Mouse (Mus musculus): ENCODE measurements around the gene Unc119. TPM values are rescaled to one million over a fixed set of nuclear protein-coding genes. Genes with fewer than 3 reads are reported as not detected.

Gene Unc119
- polyA plus RNA-seq, 1 experiment from 2014 or later, result 31.0 TPM

DNA sequence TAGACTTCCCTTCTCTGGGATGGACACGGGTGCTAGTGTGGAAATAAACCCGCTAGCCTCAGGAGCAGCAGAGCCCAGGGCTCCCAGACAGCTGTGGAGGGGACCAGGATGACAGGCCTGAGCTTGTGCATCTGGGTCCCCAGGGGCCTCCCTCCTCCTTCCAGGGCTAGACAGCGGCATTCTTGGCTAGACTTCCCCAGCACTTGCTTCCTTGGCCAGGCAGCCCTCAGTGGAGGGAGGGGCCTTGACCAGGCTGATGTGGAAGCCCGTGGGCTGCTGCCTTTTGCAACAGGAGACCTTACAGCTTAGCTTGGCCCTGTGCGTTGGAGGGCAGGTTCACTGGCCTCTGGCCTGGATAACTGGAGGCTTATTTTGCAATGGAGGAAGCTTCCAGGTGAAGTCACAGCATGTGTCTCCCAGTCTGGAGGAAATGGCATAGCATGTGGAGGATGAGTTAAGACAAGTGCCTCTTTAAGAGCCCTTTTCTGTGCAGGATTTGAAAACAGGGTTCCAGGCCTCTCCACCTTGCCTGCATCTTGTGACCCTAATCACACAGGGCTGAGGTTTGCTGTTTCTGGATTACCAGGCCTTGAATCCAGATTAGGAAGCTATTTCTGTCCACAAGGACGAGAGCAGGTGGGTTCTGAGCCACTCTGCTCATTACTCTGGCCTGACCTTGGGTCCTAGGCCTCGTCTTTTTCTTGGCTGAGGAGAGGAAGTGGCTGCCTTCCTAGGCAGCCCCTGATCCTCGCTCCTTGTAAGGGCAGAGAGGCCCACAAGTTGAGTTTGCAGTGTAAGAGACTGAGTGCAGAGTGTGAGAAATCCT is 1.8 kb downstream of the Unc119 start:
- no peaks in the 10 kb centered on the region for H3K9me3 ChIP-seq (replicated peaks)
- peaks cover 10% of the 10 kb centered on the region; the same call in 1 of the 2 replicates for H3K36me3 ChIP-seq
- peak overlapping the region; percentile 88 for H3K4me3 ChIP-seq
- no peaks in the 10 kb centered on the region for H3K27me3 ChIP-seq
- H3K9ac ChIP-seq, result 0 out of 2 replicates have a peak overlapping the region, but pooled peaks have one; percentile 0
- H3K4me2 ChIP-seq, result peak overlapping the region; percentile 93
- H3K4me1 ChIP-seq (replicated peaks), result peaks cover 54% of the 10 kb centered on the region
- peak overlapping the region; percentile 85 for H3K27ac ChIP-seq
- 0 out of 2 replicates have a peak, but pooled peaks have one; percentile 25 for ATAC-seq (replicated peaks; ENCODE audit: insufficient number of reproducible peaks, insufficient read depth, low FRiP score, low read depth)
- 25% methylated on average over 8 of the region's 8 CpGs for WGBS

DNA sequence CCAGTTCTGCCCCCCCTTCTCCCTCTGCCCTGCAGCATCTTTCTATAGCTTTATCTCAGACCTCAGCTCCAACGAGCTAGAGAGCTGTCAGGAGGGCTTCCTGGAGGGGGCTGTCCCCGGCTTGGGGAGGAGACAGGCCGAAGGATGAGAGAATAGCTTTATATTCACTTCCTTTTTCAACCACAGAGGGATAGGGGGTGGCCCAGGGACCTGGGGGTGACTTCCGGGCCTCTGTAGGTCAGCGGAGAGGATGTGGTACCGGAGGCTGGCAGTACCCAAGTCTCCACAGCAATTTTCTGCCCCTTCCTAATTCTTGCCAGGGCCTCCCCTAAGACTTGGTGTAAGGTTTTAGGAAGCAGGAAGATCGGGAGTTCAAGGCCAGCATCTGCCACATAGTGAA is 2.5 kb downstream of the Unc119 start:
- Histone ChIP-seq H3K4me2 (0 out of 2 replicates have a peak overlapping the region, but pooled peaks have one; percentile 6), H3K36me3 (peaks cover 9% of the 10 kb centered on the region; the same call in 1 of the 2 replicates), H3K9me3 (replicated peaks) (no peaks in the 10 kb centered on the region), H3K27me3 (no peaks in the 10 kb centered on the region), H3K27ac (peak overlapping the region; percentile 85), H3K4me1 (replicated peaks) (peaks cover 57% of the 10 kb centered on the region), H3K9ac (no peak overlapping the region), H3K4me3 (no peak overlapping the region)
- ATAC-seq (replicated peaks; ENCODE audit: insufficient number of reproducible peaks, insufficient read depth, low FRiP score, low read depth), result no peak
- 63% methylated on average over 7 of the region's 7 CpGs for WGBS

DNA sequence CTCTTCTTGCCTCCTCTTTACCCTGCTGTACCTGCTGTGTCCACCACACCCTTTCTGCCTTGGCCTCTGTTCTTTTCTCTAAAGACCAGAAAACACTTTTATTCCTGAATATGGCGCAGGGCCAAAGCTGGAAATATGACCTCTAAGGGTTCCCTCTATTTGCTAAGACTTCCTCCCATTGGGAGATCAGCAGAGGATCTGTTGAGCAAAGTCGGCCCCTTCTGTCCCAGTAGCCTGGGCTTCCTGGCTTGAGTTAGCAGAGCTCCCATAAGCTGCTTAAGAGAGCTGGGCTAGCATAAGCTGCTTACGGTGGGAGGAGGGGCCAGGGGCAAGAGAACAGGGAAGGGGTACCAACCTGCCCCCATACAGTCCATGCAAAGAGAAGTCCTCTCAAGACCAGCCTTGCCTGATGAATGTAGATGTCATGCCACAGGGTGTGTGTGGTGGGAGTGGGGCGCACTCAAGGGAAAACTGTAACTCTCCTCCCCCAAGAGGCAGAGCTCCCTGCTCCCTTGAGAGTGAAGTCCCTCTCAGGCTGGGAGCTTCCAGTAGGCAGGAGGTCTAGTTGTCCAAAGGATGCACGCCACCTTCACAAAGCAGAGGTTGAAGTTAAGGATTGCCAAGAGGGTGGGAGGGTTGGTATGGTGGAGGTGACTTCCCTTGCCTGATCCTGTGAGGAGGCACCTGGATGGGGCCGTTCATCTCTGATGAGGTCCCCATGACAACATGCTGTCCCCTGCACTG is 3.2 kb downstream of the Unc119 start:
- no peak overlapping the region; the same call in 1 of the 2 replicates for H3K4me2 ChIP-seq
- no peak overlapping the region for H3K27ac ChIP-seq
- H3K9ac ChIP-seq, result no peak overlapping the region
- H3K36me3 ChIP-seq, result peaks cover 6% of the 10 kb centered on the region; the same call in 1 of the 2 replicates
- H3K4me1 ChIP-seq (replicated peaks), result peaks cover 57% of the 10 kb centered on the region
- no peak overlapping the region for H3K4me3 ChIP-seq
- H3K9me3 ChIP-seq (replicated peaks), result no peaks in the 10 kb centered on the region
- no peaks in the 10 kb centered on the region for H3K27me3 ChIP-seq
- ATAC-seq (replicated peaks; ENCODE audit: insufficient number of reproducible peaks, insufficient read depth, low FRiP score, low read depth), result no peak
- 77% methylated on average over 6 of the region's 6 CpGs for whole genome bisulfite sequencing

DNA sequence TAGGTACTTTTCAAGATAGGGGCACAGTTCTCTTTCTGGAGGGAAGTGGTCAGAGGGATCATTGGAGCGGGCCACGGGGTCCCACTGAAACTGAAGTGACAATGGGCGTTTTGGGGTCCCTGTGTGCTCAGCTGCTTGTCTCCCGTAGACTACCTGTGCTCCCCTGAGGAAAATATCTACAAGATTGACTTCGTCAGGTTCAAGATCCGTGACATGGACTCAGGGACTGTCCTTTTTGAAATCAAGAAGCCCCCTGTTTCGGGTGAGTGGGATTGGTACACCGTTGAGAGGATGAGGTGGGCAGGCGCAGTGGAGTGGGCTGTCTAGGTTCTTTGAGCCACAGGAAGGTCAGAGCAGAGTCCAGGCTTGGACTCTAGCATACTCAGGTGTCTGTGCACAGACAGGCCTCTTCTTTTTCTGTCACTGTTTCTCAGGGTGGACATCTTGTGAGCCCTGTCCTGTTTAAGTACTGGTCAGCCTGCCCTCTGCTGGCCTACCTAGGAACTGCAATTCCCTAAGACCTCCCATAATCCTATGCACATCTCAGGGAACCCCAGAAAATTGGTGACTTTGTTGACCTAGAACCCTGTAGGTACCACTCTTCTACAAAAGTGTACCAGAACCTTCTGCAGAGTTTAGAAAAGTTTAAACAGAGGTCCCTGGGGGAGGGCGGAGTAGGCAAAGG is 3.9 kb downstream of the Unc119 start:
- Histone ChIP-seq H3K4me3 (no peak overlapping the region), H3K27ac (no peak overlapping the region), H3K36me3 (peaks cover 6% of the 10 kb centered on the region; the same call in 1 of the 2 replicates), H3K4me2 (no peak overlapping the region), H3K9ac (no peak overlapping the region), H3K27me3 (no peaks in the 10 kb centered on the region), H3K4me1 (replicated peaks) (peaks cover 57% of the 10 kb centered on the region), H3K9me3 (replicated peaks) (no peaks in the 10 kb centered on the region)
- no peak for ATAC-seq (replicated peaks; ENCODE audit: insufficient number of reproducible peaks, insufficient read depth, low FRiP score, low read depth)
- 89% methylated on average over 10 of the region's 10 CpGs for WGBS

DNA sequence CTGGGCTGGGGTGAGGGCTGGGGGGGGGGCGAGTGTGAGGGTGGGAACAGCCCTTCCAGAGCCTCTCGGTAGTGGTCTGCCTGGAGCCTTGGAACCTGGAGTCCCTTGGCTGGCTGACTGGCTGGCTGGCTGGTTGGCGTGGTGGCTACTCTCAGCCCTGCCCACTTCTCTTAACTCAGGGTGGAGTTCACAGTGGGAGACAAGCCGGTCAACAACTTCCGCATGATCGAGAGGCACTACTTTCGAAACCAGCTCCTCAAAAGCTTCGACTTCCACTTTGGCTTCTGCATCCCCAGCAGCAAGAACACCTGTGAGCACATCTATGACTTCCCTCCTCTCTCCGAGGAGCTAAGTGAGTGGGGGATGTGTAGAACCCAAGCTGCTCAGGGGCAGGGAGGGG is 4.6 kb downstream of the Unc119 start:
- no peak overlapping the region for H3K4me3 ChIP-seq
- ATAC-seq (replicated peaks; ENCODE audit: insufficient number of reproducible peaks, insufficient read depth, low FRiP score, low read depth), result no peak
- WGBS, result 75% methylated on average over 9 of the region's 9 CpGs
- H3K4me2 ChIP-seq, result no peak overlapping the region
- H3K9ac ChIP-seq, result no peak overlapping the region
- no peaks in the 10 kb centered on the region for H3K27me3 ChIP-seq
- peaks cover 6% of the 10 kb centered on the region; the same call in 1 of the 2 replicates for H3K36me3 ChIP-seq
- peaks cover 54% of the 10 kb centered on the region for H3K4me1 ChIP-seq (replicated peaks)
- H3K27ac ChIP-seq, result no peak overlapping the region
- no peaks in the 10 kb centered on the region for H3K9me3 ChIP-seq (replicated peaks)

DNA sequence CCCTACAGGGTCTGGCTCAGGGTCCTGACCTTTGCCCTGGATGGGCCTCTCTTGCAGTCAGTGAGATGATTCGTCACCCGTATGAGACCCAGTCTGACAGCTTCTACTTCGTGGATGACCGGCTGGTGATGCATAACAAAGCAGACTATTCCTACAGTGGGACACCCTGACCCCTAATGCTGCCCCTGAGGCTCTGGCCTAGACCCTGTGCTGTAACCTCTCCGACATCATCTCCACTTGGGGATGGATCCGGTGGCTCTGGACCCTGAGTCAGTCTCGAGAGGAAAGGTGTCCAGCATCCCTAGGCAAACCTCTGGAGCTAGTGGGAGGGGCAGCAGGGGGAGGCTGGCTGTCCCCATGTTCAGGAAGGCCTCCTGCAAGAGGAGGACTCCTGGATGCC is 5.2 kb downstream of the Unc119 start:
- H3K4me3 ChIP-seq, result no peak overlapping the region
- H3K9ac ChIP-seq, result no peak overlapping the region
- peaks cover 51% of the 10 kb centered on the region for H3K4me1 ChIP-seq (replicated peaks)
- WGBS, result 76% methylated on average over 7 of the region's 7 CpGs
- ATAC-seq (replicated peaks; ENCODE audit: insufficient number of reproducible peaks, insufficient read depth, low FRiP score, low read depth), result no peak
- no peak overlapping the region for H3K4me2 ChIP-seq
- no peak overlapping the region for H3K27ac ChIP-seq
- no peaks in the 10 kb centered on the region for H3K27me3 ChIP-seq
- H3K36me3 ChIP-seq, result peaks cover 6% of the 10 kb centered on the region; the same call in 1 of the 2 replicates
- no peaks in the 10 kb centered on the region for H3K9me3 ChIP-seq (replicated peaks)

DNA sequence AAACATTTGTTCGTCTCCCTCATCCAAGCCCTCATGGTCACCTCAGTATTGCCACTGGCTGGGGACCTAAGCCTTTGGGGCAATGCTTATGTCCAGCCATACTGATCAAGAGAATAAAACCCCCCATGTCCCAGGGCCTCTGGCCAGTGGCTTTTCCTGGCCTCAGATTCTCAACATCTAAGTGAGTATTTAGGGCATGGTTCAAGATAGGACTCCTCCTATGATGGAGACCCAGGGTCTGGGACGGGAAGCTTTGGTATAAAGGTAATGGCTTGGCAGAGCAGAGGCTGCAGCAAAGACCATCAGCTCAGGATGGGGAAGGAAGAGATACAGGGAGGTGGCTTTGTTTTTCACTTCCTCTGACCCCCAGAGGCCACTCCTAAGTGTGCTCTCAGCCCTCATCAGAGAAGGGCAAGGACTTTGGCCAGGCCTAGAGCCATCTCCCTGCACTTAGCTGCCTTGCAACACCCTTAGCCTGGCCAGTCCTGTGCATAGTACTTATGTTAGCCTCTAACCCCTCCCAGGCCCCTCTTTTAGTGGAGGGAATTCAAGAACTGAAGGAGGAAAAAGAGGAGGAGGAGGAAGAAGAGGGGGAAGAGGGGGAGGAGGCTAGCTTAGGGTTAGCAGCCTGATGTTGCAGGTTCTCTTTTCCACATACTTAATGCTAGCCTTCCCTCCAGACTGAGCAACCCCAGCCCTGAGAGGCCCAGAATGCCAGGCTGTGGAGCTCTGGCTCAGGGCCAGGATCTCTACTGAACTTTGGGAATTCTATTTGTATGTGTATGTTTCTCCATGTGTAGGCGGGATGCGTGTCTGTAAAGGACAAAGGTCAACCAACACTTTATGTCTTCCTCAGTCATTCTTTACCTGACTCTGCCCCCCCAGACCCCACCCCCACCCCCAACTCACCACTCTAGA is 6.4 kb downstream of the Unc119 start:
- Histone ChIP-seq H3K4me2 (no peak overlapping the region), H3K27ac (0 out of 2 replicates have a peak overlapping the region, but pooled peaks have one; percentile 5)
- no peak for ATAC-seq (replicated peaks; ENCODE audit: insufficient number of reproducible peaks, insufficient read depth, low FRiP score, low read depth)

DNA sequence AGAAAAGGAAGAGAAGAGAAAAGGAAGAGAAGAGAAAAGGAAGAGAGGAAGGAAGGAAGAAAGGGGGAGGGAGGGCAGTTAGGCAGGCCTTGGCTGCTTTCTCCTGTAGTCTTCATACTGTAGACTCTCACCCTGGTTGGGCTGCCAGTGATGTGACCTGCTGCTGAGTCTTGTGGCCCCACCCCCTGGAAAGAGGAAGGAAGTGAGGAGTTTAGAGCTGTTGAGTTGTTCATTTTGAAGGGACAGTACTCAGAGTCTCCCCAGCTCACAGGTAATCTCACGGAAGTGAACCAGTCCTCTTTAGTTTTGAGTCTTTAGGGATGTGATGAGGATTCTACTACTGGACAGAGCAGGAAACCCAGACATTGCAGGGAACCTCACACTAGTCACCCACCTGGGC is 9.8 kb downstream of the Unc119 start:
- Histone ChIP-seq H3K36me3 (peaks cover 6% of the 10 kb centered on the region; the same call in 1 of the 2 replicates), H3K9me3 (replicated peaks) (no peaks in the 10 kb centered on the region), H3K4me3 (no peak overlapping the region), H3K27me3 (peaks cover 1% of the 10 kb centered on the region), H3K4me1 (replicated peaks) (peaks cover 14% of the 10 kb centered on the region), H3K27ac (no peak overlapping the region), H3K9ac (no peak overlapping the region), H3K4me2 (no peak overlapping the region)
- no peak for ATAC-seq (replicated peaks; ENCODE audit: insufficient number of reproducible peaks, insufficient read depth, low FRiP score, low read depth)
- WGBS, result 86% methylated on average over 1 of the region's 1 CpGs

More for the DNA sequence above, 6.4 kb downstream of the Unc119 start:
- Histone ChIP-seq H3K9ac (no peak overlapping the region), H3K4me3 (no peak overlapping the region), H3K36me3 (peaks cover 6% of the 10 kb centered on the region; the same call in 1 of the 2 replicates), H3K27me3 (no peaks in the 10 kb centered on the region), H3K4me1 (replicated peaks) (peaks cover 39% of the 10 kb centered on the region), H3K9me3 (replicated peaks) (no peaks in the 10 kb centered on the region)
- 62% methylated on average over 4 of the region's 4 CpGs for WGBS

DNA sequence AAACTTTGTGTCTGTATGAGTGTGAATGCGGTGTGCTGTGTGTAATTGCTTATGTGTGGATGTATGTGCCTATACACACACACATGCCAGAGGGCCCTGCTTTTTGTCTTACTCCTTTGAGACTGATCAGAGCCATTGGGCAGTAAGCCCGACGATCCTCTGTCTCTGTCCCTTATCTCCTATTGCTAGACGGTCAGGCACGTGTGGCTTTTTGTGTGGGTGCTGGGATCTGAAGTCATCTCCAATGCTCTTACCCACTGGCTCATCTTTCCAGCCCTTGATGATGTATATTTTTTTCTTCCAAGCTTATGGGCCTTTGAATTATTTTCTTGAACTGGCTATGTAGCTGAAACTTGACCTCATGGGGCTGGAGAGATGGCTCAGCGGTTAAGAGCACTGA is 11.6 kb downstream of the Unc119 start:
- WGBS, result 54% methylated on average over 6 of the region's 6 CpGs
- Histone ChIP-seq H3K27me3 (peaks cover 9% of the 10 kb centered on the region), H3K9ac (no peak overlapping the region), H3K4me3 (no peak overlapping the region), H3K4me1 (replicated peaks) (peaks cover 5% of the 10 kb centered on the region), H3K36me3 (no peaks in the 10 kb centered on the region), H3K27ac (no peak overlapping the region), H3K9me3 (replicated peaks) (no peaks in the 10 kb centered on the region), H3K4me2 (no peak overlapping the region)
- ATAC-seq (replicated peaks; ENCODE audit: insufficient number of reproducible peaks, insufficient read depth, low FRiP score, low read depth), result no peak

DNA sequence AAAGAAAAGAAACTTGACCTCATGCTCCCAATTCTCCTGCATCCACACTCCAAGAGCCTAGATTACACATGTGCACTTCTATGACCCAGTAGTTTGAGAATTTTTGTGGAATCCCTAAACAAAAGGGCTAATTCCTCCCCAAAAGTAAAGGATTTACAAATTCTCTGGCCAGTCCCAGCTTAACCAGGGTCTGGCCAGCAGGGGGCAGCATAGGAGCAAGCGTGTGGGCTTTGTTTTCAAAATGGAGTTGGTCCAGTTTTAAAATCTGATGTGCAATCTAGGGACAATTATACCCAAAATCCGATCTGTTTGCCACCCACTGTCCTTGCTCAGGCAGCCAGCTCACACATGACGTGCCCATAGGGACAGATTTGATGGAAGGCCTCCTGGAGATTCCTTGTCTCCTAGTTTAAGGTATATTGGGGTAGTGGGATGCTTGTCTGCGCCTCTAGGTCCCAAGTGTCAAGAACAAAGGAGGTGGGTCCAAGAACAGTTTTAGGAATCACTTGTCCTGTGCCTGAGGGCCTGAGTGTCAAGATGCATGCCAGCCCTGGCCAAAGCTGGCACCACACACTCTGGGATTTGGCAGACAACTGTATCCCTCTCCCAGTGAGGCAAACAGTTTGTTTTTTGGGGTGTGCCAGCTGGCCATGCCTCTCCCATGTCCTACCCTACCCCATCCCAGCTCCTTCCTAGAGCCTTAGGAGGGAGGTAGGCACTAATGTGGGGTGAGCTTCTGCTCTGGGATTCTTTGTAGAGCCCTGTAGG is 12.4 kb downstream of the Unc119 start:
- ATAC-seq (replicated peaks; ENCODE audit: insufficient number of reproducible peaks, insufficient read depth, low FRiP score, low read depth), result no peak
- H3K27ac ChIP-seq, result no peak overlapping the region
- H3K4me3 ChIP-seq, result no peak overlapping the region
- no peak overlapping the region for H3K4me2 ChIP-seq
- peaks cover 9% of the 10 kb centered on the region for H3K27me3 ChIP-seq
- WGBS, result 33% methylated on average over 4 of the region's 4 CpGs
- no peak overlapping the region for H3K9ac ChIP-seq
- no peaks in the 10 kb centered on the region for H3K36me3 ChIP-seq
- no peaks in the 10 kb centered on the region for H3K9me3 ChIP-seq (replicated peaks)
- H3K4me1 ChIP-seq (replicated peaks), result peaks cover 5% of the 10 kb centered on the region

Measured in heart, embryonic 15.5 days (tissue).